Mouse (Mus musculus) megakaryocyte, embryonic 14.5 days (primary cell): ENCODE measurements around the gene Tfb2m. TPM values are rescaled to one million over a fixed set of nuclear protein-coding genes. Genes with fewer than 3 reads are reported as not detected.

ENCODE experiments used
- H3K27me3 ChIP-seq: replicated peaks from 2 replicates; pipeline ENCODE3; 2012; ENCODE audit warnings: inconsistent platforms
- H3K36me3 ChIP-seq: replicated peaks from 2 replicates; pipeline ENCODE3; 2012; ENCODE audit warnings: low read length, inconsistent platforms, mixed read lengths
- H3K4me1 ChIP-seq: 2 replicates; pipeline ENCODE4 v1.6.1; 2012; ENCODE audit warnings: inconsistent platforms
- H3K4me3 ChIP-seq: replicated peaks from 2 replicates; pipeline ENCODE3; 2012; ENCODE audit warnings: moderate library complexity, mild to moderate bottlenecking, inconsistent platforms
- H3K9me3 ChIP-seq: 2 replicates; pipeline ENCODE4 v1.6.1; 2012; ENCODE audit warnings: inconsistent platforms
- FLI1 ChIP-seq: IDR thresholded peaks from 2 replicates; pipeline ENCODE4 v1.6.1; 2012; ENCODE audit warnings: low read length, inconsistent platforms, mixed read lengths
- GATA1 ChIP-seq: IDR thresholded peaks from 3 replicates; pipeline ENCODE4 v1.6.1; 2012; ENCODE audit warnings: mixed read lengths, low read length, inconsistent platforms, borderline replicate concordance
- polyA plus RNA-seq: library from polyadenylated mRNA; stranded (reverse); fragments of >175 nt; gene quantifications from 2 replicates; pipeline ENCODE4 v1.2.3, GENCODE M21; 2012; ENCODE audit warnings: low replicate concordance; ENCODE audit not compliant: insufficient read depth

Gene Tfb2m
- polyA plus RNA-seq, 1 experiment, result 6.8 TPM

GRCm38 (mm10) chr1:179560845-179561430 lies 14.9 kb upstream of the Tfb2m start:
- Histone ChIP-seq H3K27me3 (no peaks in the 10 kb centered on the region), H3K4me3 (no peak overlapping the region), H3K4me1 (peaks cover 77% of the 10 kb centered on the region), H3K36me3 (peaks cover 66% of the 10 kb centered on the region), H3K9me3 (no peaks in the 10 kb centered on the region)
- TF ChIP-seq GATA1, result no peak
- no peak for TF ChIP-seq FLI1

GRCm38 (mm10) chr1:179559446-179560194 lies 13.6 kb upstream of the Tfb2m start:
- no peaks in the 10 kb centered on the region for H3K9me3 ChIP-seq
- H3K27me3 ChIP-seq, result no peaks in the 10 kb centered on the region
- no peak overlapping the region for H3K4me3 ChIP-seq
- TF ChIP-seq GATA1 (no peak), FLI1 (no peak)
- H3K36me3 ChIP-seq, result peaks cover 68% of the 10 kb centered on the region
- peaks cover 80% of the 10 kb centered on the region for H3K4me1 ChIP-seq

GRCm38 (mm10) chr1:179556921-179557320 lies 10.9 kb upstream of the Tfb2m start:
- H3K9me3 ChIP-seq, result no peaks in the 10 kb centered on the region
- H3K36me3 ChIP-seq, result peaks cover 68% of the 10 kb centered on the region
- peaks cover 83% of the 10 kb centered on the region for H3K4me1 ChIP-seq
- H3K27me3 ChIP-seq, result no peaks in the 10 kb centered on the region
- H3K4me3 ChIP-seq, result no peak overlapping the region
- TF ChIP-seq FLI1, result no peak
- TF ChIP-seq GATA1, result no peak

- H3K4me1 ChIP-seq, result peaks cover 89% of the 10 kb centered on the region
- no peaks in the 10 kb centered on the region for H3K27me3 ChIP-seq
- peaks cover 55% of the 10 kb centered on the region for H3K36me3 ChIP-seq
- TF ChIP-seq GATA1, result no peak
- no peak for TF ChIP-seq FLI1
- peak overlapping the region; percentile 70 for H3K4me3 ChIP-seq
- no peaks in the 10 kb centered on the region for H3K9me3 ChIP-seq
Observed at GRCm38 (mm10) chr1:179553949-179554347, 7.9 kb upstream of the Tfb2m start.

GRCm38 (mm10) chr1:179553197-179553948 lies 7.3 kb upstream of the Tfb2m start:
- H3K9me3 ChIP-seq, result no peaks in the 10 kb centered on the region
- H3K4me1 ChIP-seq, result peaks cover 90% of the 10 kb centered on the region
- TF ChIP-seq FLI1 (no peak), GATA1 (no peak)
- H3K36me3 ChIP-seq, result peaks cover 53% of the 10 kb centered on the region
- peak overlapping the region; percentile 42 for H3K4me3 ChIP-seq
- H3K27me3 ChIP-seq, result no peaks in the 10 kb centered on the region

- peaks cover 50% of the 10 kb centered on the region for H3K36me3 ChIP-seq
- peaks cover 92% of the 10 kb centered on the region for H3K4me1 ChIP-seq
- H3K9me3 ChIP-seq, result no peaks in the 10 kb centered on the region
- peak overlapping the region; percentile 74 for H3K4me3 ChIP-seq
- TF ChIP-seq FLI1, result no peak
- no peak for TF ChIP-seq GATA1
- no peaks in the 10 kb centered on the region for H3K27me3 ChIP-seq
Observed at GRCm38 (mm10) chr1:179552751-179553150, 6.7 kb upstream of the Tfb2m start.

GRCm38 (mm10) chr1:179551921-179552320 lies 5.9 kb upstream of the Tfb2m start:
- TF ChIP-seq FLI1 (no peak), GATA1 (no peak)
- H3K4me1 ChIP-seq, result peaks cover 84% of the 10 kb centered on the region
- peaks cover 42% of the 10 kb centered on the region for H3K36me3 ChIP-seq
- H3K4me3 ChIP-seq, result peak overlapping the region; percentile 80
- H3K27me3 ChIP-seq, result no peaks in the 10 kb centered on the region
- no peaks in the 10 kb centered on the region for H3K9me3 ChIP-seq

GRCm38 (mm10) chr1:179551336-179551735 lies 5.3 kb upstream of the Tfb2m start:
- Histone ChIP-seq H3K36me3 (peaks cover 36% of the 10 kb centered on the region), H3K9me3 (no peaks in the 10 kb centered on the region)

GRCm38 (mm10) chr1:179548996-179549752 lies 3.1 kb upstream of the Tfb2m start:
- no peak for TF ChIP-seq GATA1
- H3K4me1 ChIP-seq, result peaks cover 73% of the 10 kb centered on the region
- H3K27me3 ChIP-seq, result no peaks in the 10 kb centered on the region
- H3K4me3 ChIP-seq, result peak overlapping the region; percentile 85
- H3K36me3 ChIP-seq, result peaks cover 34% of the 10 kb centered on the region
- no peaks in the 10 kb centered on the region for H3K9me3 ChIP-seq

More at GRCm38 (mm10) chr1:179551336-179551735, 5.3 kb upstream of the Tfb2m start:
- TF ChIP-seq FLI1 (no peak), GATA1 (no peak)
- H3K27me3 ChIP-seq, result no peaks in the 10 kb centered on the region
- H3K4me3 ChIP-seq, result peak overlapping the region; percentile 64
- peaks cover 78% of the 10 kb centered on the region for H3K4me1 ChIP-seq
